Mouse (Mus musculus) brown adipose tissue, adult 24 weeks (tissue): ENCODE results near the gene Slc17a7. TPM values are rescaled to one million over a fixed set of nuclear protein-coding genes. Genes with fewer than 3 reads are reported as not detected.
A peak's percentile ranks its signal among the peaks of the same experiment; 100 is the strongest.
"Not testable (repeated sequence)": the region's sequence is repeated elsewhere in the genome, so short reads cannot be mapped to it uniquely, and the experiment has no call there.

Experiments
- H3K27ac ChIP-seq: fragments of 200-500 bp; replicated peaks from 2 replicates; pipeline ENCODE4 v1.5.1; 2012; ENCODE audit warnings: low read depth, mild to moderate bottlenecking, low read length
- H3K4me1 ChIP-seq: fragments of 200-500 bp; 2 replicates; pipeline ENCODE4 v1.6.1; 2012; ENCODE audit warnings: low read length, mixed read lengths; ENCODE audit not compliant: control insufficient read depth, insufficient read depth, insufficient read length
- H3K4me3 ChIP-seq: fragments of 200-500 bp; 2 replicates; pipeline ENCODE4 v1.5.1; 2012; ENCODE audit warnings: low read depth, mild to moderate bottlenecking, low read length, moderate library complexity; ENCODE audit not compliant: insufficient read depth
- polyA plus RNA-seq: library from polyadenylated mRNA; stranded (reverse); fragments of >200 nt; gene quantifications from 2 replicates; pipeline ENCODE4 v1.2.4, GENCODE M21; 2012; ENCODE audit not compliant: missing spikeins, insufficient read depth, insufficient read length

Slc17a7 gene
- polyA plus RNA-seq, 1 experiment, result not detected

GRCm38 (mm10) chr7:45141914-45142313 lies 21.8 kb upstream of the Slc17a7 start:
- no peak overlapping the region for H3K4me3 ChIP-seq
- H3K4me1 ChIP-seq, result no peaks in the 10 kb centered on the region; the same call in 1 of the 2 replicates
- no peak overlapping the region for H3K27ac ChIP-seq

GRCm38 (mm10) chr7:45144368-45145174 lies 19.2 kb upstream of the Slc17a7 start:
- Histone ChIP-seq H3K4me3 (no peak overlapping the region), H3K27ac (no peak overlapping the region), H3K4me1 (no peaks in the 10 kb centered on the region; the same call in 1 of the 2 replicates)

DNA sequence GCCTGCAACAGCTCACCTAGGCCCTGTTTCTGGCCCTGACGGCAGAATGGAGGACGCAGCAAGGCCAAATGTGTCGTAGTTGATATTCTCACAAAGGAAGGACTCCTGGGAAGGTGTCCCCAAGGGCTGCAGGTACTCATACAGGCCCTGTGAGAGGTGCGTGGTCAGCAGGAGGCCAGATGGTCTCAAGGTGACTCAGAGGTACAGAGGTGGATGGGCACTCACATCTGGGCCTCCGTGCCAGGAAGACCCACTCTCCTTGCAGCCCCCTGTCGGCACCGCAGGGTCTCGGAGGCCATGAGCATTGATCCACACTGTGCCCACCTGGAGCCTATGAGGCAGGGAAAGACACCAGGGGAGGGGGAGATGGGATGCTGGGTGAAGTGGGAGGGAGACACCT lies 18.3 kb upstream of the Slc17a7 start:
- Histone ChIP-seq H3K4me3 (no peak overlapping the region), H3K4me1 (no peaks in the 10 kb centered on the region; the same call in 1 of the 2 replicates), H3K27ac (no peak overlapping the region)

DNA sequence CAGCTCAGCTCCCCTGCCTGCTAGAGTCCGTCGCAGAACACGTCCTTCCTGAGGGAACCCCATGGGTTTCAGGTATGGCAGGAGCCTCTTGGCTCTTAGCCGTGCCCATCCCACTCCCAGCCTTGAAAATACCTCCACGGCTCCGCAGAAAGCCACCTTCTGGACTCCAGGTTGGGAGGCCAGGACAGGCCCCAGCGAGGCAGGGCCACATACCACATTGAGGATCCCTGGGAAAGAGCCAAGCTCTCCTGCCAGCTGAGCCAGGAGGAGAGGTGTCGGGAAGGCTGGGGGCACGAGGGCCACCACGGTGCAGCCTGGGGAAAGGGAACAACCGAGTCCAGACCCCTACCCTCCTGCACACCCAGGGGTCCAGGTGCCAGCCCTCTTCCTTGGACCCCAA lies 16.5 kb upstream of the Slc17a7 start:
- Histone ChIP-seq H3K4me3 (no peak overlapping the region), H3K4me1 (no peaks in the 10 kb centered on the region; the same call in 1 of the 2 replicates)

DNA sequence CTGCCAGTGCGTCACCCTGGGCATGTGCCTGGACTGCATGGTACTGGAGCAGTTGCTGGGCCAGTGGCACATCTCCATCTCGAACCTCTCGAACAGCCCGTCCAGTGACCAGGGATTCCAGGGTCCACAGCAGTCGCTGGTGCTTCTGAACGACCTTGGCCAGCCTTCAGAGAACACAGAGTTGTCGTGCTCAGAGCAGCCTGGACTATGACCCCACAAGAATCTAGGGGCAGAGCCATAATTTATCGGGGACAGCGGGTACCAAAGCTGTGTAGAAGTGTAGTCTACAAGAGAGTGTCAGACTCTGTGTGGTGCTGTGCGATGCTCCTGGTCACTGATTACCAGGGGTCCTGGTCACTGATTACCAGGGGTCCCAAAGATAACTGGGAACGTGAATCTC lies 15.8 kb upstream of the Slc17a7 start:
- Histone ChIP-seq H3K4me3 (no peak overlapping the region), H3K4me1 (no peaks in the 10 kb centered on the region; the same call in 1 of the 2 replicates), H3K27ac (no peak overlapping the region)

More for the DNA sequence above, 16.5 kb upstream of the Slc17a7 start:
- no peak overlapping the region for H3K27ac ChIP-seq

DNA sequence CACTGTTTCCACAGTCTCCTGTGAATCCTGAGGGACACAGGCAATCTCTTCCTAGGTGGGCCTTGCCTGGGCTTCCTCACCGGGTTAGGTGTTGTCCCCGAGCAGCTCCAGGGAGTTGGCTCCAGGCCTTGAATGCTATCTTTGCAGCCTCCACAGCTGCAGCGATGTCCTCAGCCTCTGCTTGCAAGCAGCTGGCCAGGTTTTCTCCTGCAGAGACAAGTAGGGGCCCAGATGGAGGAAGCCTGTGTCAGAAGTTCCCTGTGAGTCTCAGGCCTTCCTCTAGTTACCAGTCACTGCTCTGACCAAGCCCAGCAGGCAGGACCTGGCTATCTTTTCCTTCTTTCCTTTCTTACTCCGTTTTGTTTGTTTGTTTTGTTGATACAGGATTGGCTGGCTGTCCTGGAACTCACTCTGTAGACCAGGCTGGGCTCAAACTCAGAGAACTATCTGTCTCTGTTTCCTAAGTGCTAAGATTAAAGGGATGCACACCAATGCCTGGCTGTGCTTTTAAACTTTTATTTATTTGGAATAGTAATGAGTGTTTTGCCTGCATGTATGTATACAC lies 15.1 kb upstream of the Slc17a7 start:
- H3K27ac ChIP-seq, result no peak overlapping the region
- H3K4me1 ChIP-seq, result no peaks in the 10 kb centered on the region; the same call in 1 of the 2 replicates
- no peak overlapping the region for H3K4me3 ChIP-seq

GRCm38 (mm10) chr7:45149545-45149944 lies 14.2 kb upstream of the Slc17a7 start:
- no peak overlapping the region for H3K4me3 ChIP-seq
- H3K27ac ChIP-seq, result no peak overlapping the region
- no peaks in the 10 kb centered on the region; the same call in 1 of the 2 replicates for H3K4me1 ChIP-seq

- no peak overlapping the region for H3K4me3 ChIP-seq
- 0 out of 2 replicates have a peak overlapping the region, but pooled peaks have one; percentile 12 for H3K27ac ChIP-seq
- no peaks in the 10 kb centered on the region; the same call in 1 of the 2 replicates for H3K4me1 ChIP-seq
Measured at GRCm38 (mm10) chr7:45150321-45150720, 13.4 kb upstream of the Slc17a7 start.

DNA sequence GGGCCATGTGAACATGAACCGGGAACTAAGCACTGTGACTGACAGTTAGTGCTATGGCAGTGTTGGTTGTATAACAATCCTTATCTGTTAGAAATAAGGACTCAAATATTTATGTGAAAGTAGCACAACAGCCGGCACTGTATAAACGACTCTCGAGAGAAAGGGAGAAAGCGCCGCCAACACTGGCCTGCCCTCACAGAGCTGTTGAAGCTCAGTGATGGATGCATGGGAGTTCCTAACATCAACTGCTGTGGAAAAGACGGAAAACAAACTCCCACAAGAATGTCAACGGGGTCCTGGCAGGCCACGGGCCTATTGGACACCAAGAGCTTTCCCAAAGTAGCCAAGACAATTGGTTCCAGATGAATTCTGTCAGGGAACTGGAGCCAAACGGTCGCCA lies 12.4 kb upstream of the Slc17a7 start:
- Histone ChIP-seq H3K4me1 (no peaks in the 10 kb centered on the region; the same call in 1 of the 2 replicates), H3K27ac (0 out of 2 replicates have a peak overlapping the region, but pooled peaks have one; percentile 12), H3K4me3 (no peak overlapping the region)

GRCm38 (mm10) chr7:45153052-45153451 lies 10.7 kb upstream of the Slc17a7 start:
- H3K4me3 ChIP-seq, H3K4me1 ChIP-seq, H3K27ac ChIP-seq: not testable (repeated sequence)

GRCm38 (mm10) chr7:45153586-45153985 lies 10.2 kb upstream of the Slc17a7 start:
- H3K4me1 ChIP-seq, result no peaks in the 10 kb centered on the region; the same call in 1 of the 2 replicates
- H3K4me3 ChIP-seq, result peak overlapping the region; percentile 92
- H3K27ac ChIP-seq, result peak overlapping the region; percentile 91

- Histone ChIP-seq H3K27ac (peak within 1 kb of the TSS; percentile 99), H3K4me1 (no peaks in the 10 kb centered on the region; the same call in 1 of the 2 replicates), H3K4me3 (peak within 1 kb of the TSS; percentile 92)
Measured at GRCm38 (mm10) chr7:45154096-45154992, 9.4 kb upstream of the Slc17a7 start, which contains the start of the genes Pih1d1 and Aldh16a1. Pih1d1 (plus strand) TSS chr7:45154303. Aldh16a1 (minus strand) TSS chr7:45154584.

GRCm38 (mm10) chr7:45154993-45155514 lies 8.7 kb upstream of the Slc17a7 start:
- Histone ChIP-seq H3K4me1 (no peaks in the 10 kb centered on the region; the same call in 1 of the 2 replicates), H3K4me3 (peak overlapping the region; percentile 43), H3K27ac (peak overlapping the region; percentile 35; the same call in 1 of the 2 replicates)

DNA sequence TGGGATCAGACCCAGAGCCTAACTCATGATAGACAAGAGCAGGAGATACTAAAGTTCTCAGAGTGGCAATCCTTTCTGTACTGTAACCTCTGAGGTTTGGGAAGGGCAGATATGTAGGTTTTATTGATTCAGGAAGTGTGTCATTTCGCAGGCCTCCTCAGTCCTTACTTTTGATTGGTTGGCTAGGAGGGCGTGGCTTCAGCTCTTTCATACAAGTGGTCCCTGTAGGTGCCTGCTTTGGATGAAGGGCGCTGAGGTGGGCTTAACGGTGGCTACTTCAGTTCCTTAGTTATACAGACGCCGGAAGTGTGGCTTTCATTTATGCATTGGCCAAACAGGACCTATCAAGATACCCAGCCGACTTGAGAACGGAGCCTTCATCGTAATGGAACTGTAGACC lies 8.2 kb upstream of the Slc17a7 start:
- H3K27ac ChIP-seq, result no peak overlapping the region
- no peak overlapping the region for H3K4me3 ChIP-seq
- no peaks in the 10 kb centered on the region; the same call in 1 of the 2 replicates for H3K4me1 ChIP-seq
